Mouse (Mus musculus): ENCODE measurements around the gene App. TPM values are rescaled to one million over a fixed set of nuclear protein-coding genes. Genes with fewer than 3 reads are reported as not detected.

App gene
- polyA plus RNA-seq, 1 experiment: 390 TPM

- Histone ChIP-seq H3K27ac (ENCODE audit: insufficient read depth, low read depth, low read length) (no peak overlapping the region), H3K4me3 (ENCODE audit: insufficient read depth, low read length) (no peak overlapping the region), H3K4me1 (ENCODE audit: control insufficient read depth, insufficient read depth, low read length) (peaks cover 24% of the 10 kb centered on the region)
- TF ChIP-seq CTCF (IDR thresholded peaks at IDR 0.05; ENCODE audit: low read depth, low read length) (no peak), POLR2A (IDR thresholded peaks at IDR 0.05; ENCODE audit: borderline replicate concordance, low read depth, low read length) (no peak)
These were observed 17.7 kb downstream of the App start for GRCm38 (mm10) chr16:85155836-85156235.

DNA sequence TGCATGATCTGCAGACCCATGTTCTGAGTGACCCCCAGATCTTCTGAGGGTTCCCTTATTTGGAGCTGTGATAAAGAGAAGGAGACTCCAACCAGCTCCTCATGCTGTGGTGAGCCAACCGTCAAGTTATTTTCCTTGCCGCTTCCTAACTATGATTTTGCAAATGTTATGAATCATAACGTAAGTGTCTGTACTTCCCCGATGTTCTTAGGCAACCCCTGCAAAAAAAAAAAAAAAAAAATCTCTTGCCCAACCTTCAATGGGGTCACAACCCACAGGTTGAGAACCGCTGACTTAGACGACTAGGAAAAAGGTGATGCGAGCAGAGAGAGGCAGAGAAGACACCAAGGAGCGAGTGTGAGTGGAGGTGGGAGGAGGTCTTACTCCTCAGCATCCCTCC, 21.1 kb downstream of the App start:
- Histone ChIP-seq H3K4me3 (ENCODE audit: insufficient read depth, low read length) (no peak overlapping the region), H3K27ac (ENCODE audit: insufficient read depth, low read depth, low read length) (peak overlapping the region; percentile 42), H3K4me1 (ENCODE audit: control insufficient read depth, insufficient read depth, low read length) (peaks cover 45% of the 10 kb centered on the region)
- TF ChIP-seq POLR2A (IDR thresholded peaks at IDR 0.05; ENCODE audit: borderline replicate concordance, low read depth, low read length) (no peak), CTCF (IDR thresholded peaks at IDR 0.05; ENCODE audit: low read depth, low read length) (no peak)

DNA sequence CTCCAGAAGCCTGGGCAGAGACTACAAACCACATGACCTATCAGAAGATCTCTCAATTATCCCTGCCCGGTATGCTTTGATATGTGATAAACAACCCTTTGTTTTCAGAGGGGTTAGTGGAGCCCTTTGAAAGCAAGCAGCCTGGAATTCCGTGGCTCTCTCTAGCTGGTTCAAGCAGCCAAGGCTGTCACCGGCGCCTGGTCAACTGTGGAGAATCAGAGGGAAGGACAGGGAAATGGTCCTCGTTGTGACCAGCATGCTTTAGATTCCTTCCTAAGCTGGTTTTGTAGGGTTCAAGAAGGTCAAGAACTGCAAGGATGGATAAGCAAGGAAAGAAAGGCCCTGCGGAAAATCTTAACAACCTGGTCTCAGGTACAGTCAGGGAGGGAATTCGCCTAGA, 21.9 kb downstream of the App start:
- Histone ChIP-seq H3K4me3 (ENCODE audit: insufficient read depth, low read length) (no peak overlapping the region), H3K27ac (ENCODE audit: insufficient read depth, low read depth, low read length) (peak overlapping the region; percentile 42; the same call in 1 of the 2 replicates), H3K4me1 (ENCODE audit: control insufficient read depth, insufficient read depth, low read length) (peaks cover 51% of the 10 kb centered on the region)
- TF ChIP-seq CTCF (IDR thresholded peaks at IDR 0.05; ENCODE audit: low read depth, low read length) (no peak), POLR2A (IDR thresholded peaks at IDR 0.05; ENCODE audit: borderline replicate concordance, low read depth, low read length) (no peak)

- H3K27ac ChIP-seq (ENCODE audit: insufficient read depth, low read depth, low read length): no peak overlapping the region
- H3K4me1 ChIP-seq (ENCODE audit: control insufficient read depth, insufficient read depth, low read length): peaks cover 57% of the 10 kb centered on the region
- H3K4me3 ChIP-seq (ENCODE audit: insufficient read depth, low read length): no peak overlapping the region
- TF ChIP-seq CTCF (IDR thresholded peaks at IDR 0.05; ENCODE audit: low read depth, low read length) (no peak), POLR2A (IDR thresholded peaks at IDR 0.05; ENCODE audit: borderline replicate concordance, low read depth, low read length) (no peak)
These were observed 22.7 kb downstream of the App start for GRCm38 (mm10) chr16:85150902-85151301.

GRCm38 (mm10) chr16:85149509-85149871, 24.1 kb downstream of the App start:
- no peak for TF ChIP-seq POLR2A (IDR thresholded peaks at IDR 0.05; ENCODE audit: borderline replicate concordance, low read depth, low read length)
- no peak for TF ChIP-seq CTCF (IDR thresholded peaks at IDR 0.05; ENCODE audit: low read depth, low read length)
- Histone ChIP-seq H3K27ac (ENCODE audit: insufficient read depth, low read depth, low read length) (no peak overlapping the region), H3K4me1 (ENCODE audit: control insufficient read depth, insufficient read depth, low read length) (peaks cover 67% of the 10 kb centered on the region), H3K4me3 (ENCODE audit: insufficient read depth, low read length) (no peak overlapping the region)

DNA sequence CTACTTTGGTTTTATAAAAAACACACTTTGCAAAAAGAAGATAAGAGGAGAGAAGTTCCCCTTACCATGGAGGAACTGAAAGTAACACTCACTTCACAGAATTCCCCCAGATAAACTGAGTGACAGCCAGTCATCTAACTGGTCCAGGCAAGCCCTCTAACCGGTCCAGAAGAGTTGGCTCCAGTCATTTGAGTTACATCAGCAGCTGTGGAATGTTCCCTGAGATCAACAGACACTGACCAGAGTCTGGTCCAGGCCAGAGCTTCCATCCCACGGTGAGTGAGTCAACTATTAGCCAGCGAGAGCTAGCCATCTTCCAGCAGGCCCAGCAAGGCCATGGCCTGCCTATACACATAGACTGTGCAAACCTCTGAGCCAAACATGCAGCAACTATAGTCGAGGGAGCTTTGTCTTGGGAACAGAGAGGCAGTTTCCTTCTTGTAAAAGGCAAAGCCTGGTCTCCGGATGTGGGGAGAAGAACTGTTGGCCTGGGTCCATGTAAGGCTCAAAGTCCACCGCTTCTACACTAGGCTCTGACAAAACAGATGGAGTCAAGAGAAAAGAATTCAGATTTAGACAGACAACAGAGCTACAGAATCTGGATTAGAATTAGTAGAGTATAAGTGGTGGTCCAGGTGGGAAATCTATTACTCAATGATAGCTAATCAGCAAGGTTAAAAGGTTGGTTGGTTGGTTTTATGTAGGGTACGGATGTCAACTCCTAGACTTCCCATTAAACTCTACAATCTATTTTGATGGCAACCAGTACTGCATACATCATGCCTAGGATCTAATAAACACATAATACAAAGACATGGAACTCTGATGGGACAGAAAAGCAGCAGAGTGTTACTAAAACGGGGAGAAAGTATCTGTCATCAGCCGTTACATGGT, 24.7 kb downstream of the App start:
- TF ChIP-seq POLR2A (IDR thresholded peaks at IDR 0.05; ENCODE audit: borderline replicate concordance, low read depth, low read length) (no peak), CTCF (IDR thresholded peaks at IDR 0.05; ENCODE audit: low read depth, low read length) (no peak)
- peak overlapping the region; percentile 66 for H3K27ac ChIP-seq (ENCODE audit: insufficient read depth, low read depth, low read length)
- peaks cover 65% of the 10 kb centered on the region for H3K4me1 ChIP-seq (ENCODE audit: control insufficient read depth, insufficient read depth, low read length)
- H3K4me3 ChIP-seq (ENCODE audit: insufficient read depth, low read length): peak overlapping the region; percentile 6; the same call in 1 of the 2 replicates

DNA sequence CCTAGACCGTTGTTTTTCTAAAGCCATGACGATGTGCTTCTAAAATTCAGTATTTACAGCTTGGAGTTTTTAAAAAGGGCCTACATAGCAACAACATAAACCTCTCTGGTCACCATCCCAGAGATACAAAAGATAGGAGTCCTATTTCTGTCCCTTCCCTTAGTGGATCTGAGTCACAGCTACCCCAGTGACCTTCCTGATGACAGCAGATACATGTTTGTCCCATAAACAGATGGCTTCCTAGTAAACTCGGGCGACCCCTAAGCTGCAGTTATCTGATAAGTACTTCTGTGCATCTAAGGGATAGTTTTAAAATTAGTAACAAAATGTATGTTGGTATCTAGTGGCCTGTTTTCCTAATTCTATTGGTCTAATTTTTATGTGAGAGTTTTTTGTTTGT, 26.1 kb downstream of the App start:
- Histone ChIP-seq H3K4me1 (ENCODE audit: control insufficient read depth, insufficient read depth, low read length) (peaks cover 62% of the 10 kb centered on the region), H3K27ac (ENCODE audit: insufficient read depth, low read depth, low read length) (no peak overlapping the region), H3K4me3 (ENCODE audit: insufficient read depth, low read length) (no peak overlapping the region)
- TF ChIP-seq POLR2A (IDR thresholded peaks at IDR 0.05; ENCODE audit: borderline replicate concordance, low read depth, low read length): no peak

DNA sequence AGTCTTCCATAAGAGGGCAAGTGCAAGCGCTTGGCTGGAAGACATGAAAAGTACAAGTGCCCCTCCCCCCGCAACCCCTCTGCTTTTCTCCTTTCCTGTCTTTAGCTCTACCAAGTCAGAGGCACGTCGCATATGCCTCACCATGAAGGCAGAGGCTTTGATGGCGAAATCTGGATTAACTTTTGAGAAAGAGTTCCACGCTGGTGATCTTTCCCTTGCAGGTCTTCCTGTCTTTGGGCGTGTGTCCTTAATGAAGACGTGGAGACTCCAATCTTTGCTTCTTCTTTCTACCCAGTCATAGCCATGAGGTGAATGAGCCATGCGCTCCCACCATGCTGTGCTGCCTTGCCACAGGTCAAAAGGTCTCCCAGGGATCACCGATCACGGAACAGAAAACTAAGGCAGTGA, 27.8 kb downstream of the App start:
- Histone ChIP-seq H3K27ac (ENCODE audit: insufficient read depth, low read depth, low read length) (no peak overlapping the region), H3K4me1 (ENCODE audit: control insufficient read depth, insufficient read depth, low read length) (peaks cover 52% of the 10 kb centered on the region)
- TF ChIP-seq CTCF (IDR thresholded peaks at IDR 0.05; ENCODE audit: low read depth, low read length) (no peak), POLR2A (IDR thresholded peaks at IDR 0.05; ENCODE audit: borderline replicate concordance, low read depth, low read length) (no peak)

DNA sequence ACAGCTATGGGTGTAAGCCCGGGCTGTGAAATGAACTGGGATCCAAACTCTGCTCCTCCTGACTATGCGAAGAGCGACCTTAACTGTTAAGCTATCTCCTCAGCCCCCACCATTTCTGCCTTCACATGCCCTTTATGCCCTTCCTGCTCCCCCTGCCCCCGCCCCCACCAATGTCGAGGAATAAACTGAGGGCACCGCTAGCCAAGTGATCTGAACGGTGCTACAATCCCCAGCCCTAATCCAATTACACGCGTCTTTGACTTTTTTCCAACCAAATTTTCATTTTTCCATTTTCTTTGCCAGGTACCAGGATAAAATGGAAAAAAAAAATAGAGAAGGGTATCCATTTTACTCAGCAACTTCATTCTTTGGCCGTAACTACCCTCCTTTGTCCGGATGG, 28.2 kb downstream of the App start:
- H3K27ac ChIP-seq (ENCODE audit: insufficient read depth, low read depth, low read length): no peak overlapping the region
- no peak for TF ChIP-seq CTCF (IDR thresholded peaks at IDR 0.05; ENCODE audit: low read depth, low read length)
- no peak for TF ChIP-seq POLR2A (IDR thresholded peaks at IDR 0.05; ENCODE audit: borderline replicate concordance, low read depth, low read length)
- peaks cover 50% of the 10 kb centered on the region for H3K4me1 ChIP-seq (ENCODE audit: control insufficient read depth, insufficient read depth, low read length)

More for the DNA sequence above, 27.8 kb downstream of the App start:
- no peak overlapping the region for H3K4me3 ChIP-seq (ENCODE audit: insufficient read depth, low read length)

DNA sequence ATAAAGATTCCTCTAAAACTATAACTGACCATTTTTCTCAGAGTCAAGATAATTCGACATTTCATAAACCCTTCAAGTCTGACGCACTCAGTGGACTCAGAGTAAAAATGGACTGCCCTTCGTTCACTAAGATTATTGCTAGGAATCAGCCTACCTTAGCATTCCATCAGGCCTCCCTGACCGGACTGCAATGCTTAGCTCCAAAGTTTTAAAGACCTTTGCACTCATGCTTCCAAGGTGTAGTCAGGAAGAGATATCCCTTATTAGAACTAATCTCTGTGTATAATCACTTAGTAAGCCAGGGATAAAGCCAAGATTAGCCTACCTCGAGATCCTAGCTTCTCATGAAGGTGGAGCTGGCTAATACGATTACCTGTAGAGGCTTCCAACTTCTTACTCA, 29.2 kb downstream of the App start:
- no peak for TF ChIP-seq CTCF (IDR thresholded peaks at IDR 0.05; ENCODE audit: low read depth, low read length)
- no peak for TF ChIP-seq POLR2A (IDR thresholded peaks at IDR 0.05; ENCODE audit: borderline replicate concordance, low read depth, low read length)
- Histone ChIP-seq H3K4me3 (ENCODE audit: insufficient read depth, low read length) (no peak overlapping the region), H3K27ac (ENCODE audit: insufficient read depth, low read depth, low read length) (no peak overlapping the region), H3K4me1 (ENCODE audit: control insufficient read depth, insufficient read depth, low read length) (peaks cover 47% of the 10 kb centered on the region)

More for the DNA sequence above, 28.2 kb downstream of the App start:
- H3K4me3 ChIP-seq (ENCODE audit: insufficient read depth, low read length): no peak overlapping the region

Data from bone marrow macrophage, adult 2 months (primary cell).